ENCODE assay signal across 10 mouse cellular contexts in genomic region chr12:32059135-32059534, GRCm38 (mm10). TPM values are rescaled to one million over a fixed set of nuclear protein-coding genes. Genes with fewer than 3 reads are reported as not detected.
DNase-seq lines count a peak whose midpoint lies in the region; ATAC-seq and TF ChIP-seq lines count a peak whose summit lies in the region.
"Had no signal": no experiment of that assay in that cellular context is flagged by ENCODE, and none has a peak within 500 bp of the region (broad histone marks: within the 10 kb centered on the region; RNA-seq: fewer than 3 reads in every experiment).

No protein-coding gene starts in this region.

- peaks cover 6% of the 10 kb centered on the region; the same call in 1 of the 2 replicates for H3K4me1 ChIP-seq in forebrain, embryonic 11.5 days (replicated peaks; ENCODE audit: control insufficient read depth, insufficient read depth, low read length)
- peaks cover 68% of the 10 kb centered on the region for H3K4me1 ChIP-seq in liver, embryonic 12.5 days
- H3K4me1 ChIP-seq in neural tube, embryonic 15.5 days: peaks cover 50% of the 10 kb centered on the region

- H3K9ac ChIP-seq in forebrain, embryonic 11.5 days (ENCODE audit: low read length): no peak overlapping the region; the same call in 1 of the 2 replicates
- H3K9ac ChIP-seq in liver, embryonic 12.5 days: peak overlapping the region; percentile 100
- H3K9ac ChIP-seq in neural tube, embryonic 15.5 days (replicated peaks): peak overlapping the region; percentile 85

- TF ChIP-seq CTCF in left cerebral cortex, adult 2 months (IDR thresholded peaks at IDR 0.05): no peak

- H3K4me2 ChIP-seq in forebrain, embryonic 11.5 days (ENCODE audit: low read depth, low read length, severe bottlenecking): peak overlapping the region; percentile 74; the same call in 1 of the 2 replicates
- peak overlapping the region; percentile 84 for H3K4me2 ChIP-seq in liver, embryonic 12.5 days
- H3K4me2 ChIP-seq in neural tube, embryonic 15.5 days: peak overlapping the region; percentile 75

- no peaks in the 10 kb centered on the region for H3K36me3 ChIP-seq in forebrain, embryonic 11.5 days (ENCODE audit: control insufficient read depth, insufficient read depth, low read length)
- H3K36me3 ChIP-seq in liver, embryonic 12.5 days: peaks cover 28% of the 10 kb centered on the region
- no peaks in the 10 kb centered on the region for H3K36me3 ChIP-seq in neural tube, embryonic 15.5 days

- 48% methylated on average over 2 of the region's 2 CpGs for WGBS in forebrain, embryonic 11.5 days
- WGBS in liver, embryonic 12.5 days (ENCODE audit: insufficient replicate concordance): 43% methylated on average over 2 of the region's 2 CpGs
- 17% methylated on average over 2 of the region's 2 CpGs for WGBS in neural tube, embryonic 15.5 days

- H3K27me3 ChIP-seq in forebrain, embryonic 11.5 days (ENCODE audit: control insufficient read depth, insufficient read depth, low read length): no peaks in the 10 kb centered on the region; the same call in 1 of the 2 replicates
- no peaks in the 10 kb centered on the region for H3K27me3 ChIP-seq in liver, embryonic 12.5 days (replicated peaks)
- no peaks in the 10 kb centered on the region for H3K27me3 ChIP-seq in neural tube, embryonic 15.5 days (replicated peaks)

- intact Hi-C loops in left cerebral cortex, adult 2 months (cut with DNase I): loop anchor here (5.0 kb wide), 1 partner anchor 77 kb away; no protein-coding TSS in a partner anchor

- no peak for ATAC-seq in forebrain, embryonic 11.5 days (replicated peaks; ENCODE audit: low FRiP score)
- no peak for ATAC-seq in liver, embryonic 12.5 days
- ATAC-seq in neural tube, embryonic 15.5 days (ENCODE audit: low FRiP score): no peak
- ATAC-seq in monocyte, adult 5-6 weeks (replicated peaks; ENCODE audit: insufficient number of reproducible peaks, low FRiP score, low TSS enrichment, poor library complexity, severe bottlenecking): no peak

- DNase-seq in left cerebral cortex, adult 2 months (ENCODE audit: extremely low spot score in 1 of 2, low spot score in 2 of 2): no peak
- DNase-seq in left cerebral cortex, adult 9 months (ENCODE audit: low spot score in 2 of 2): no peak
- no peak for DNase-seq in forebrain, embryonic 11.5 days (ENCODE audit: low spot score)
- no peak for DNase-seq in cerebellum, adult 11-12 months
- DNase-seq in layer of hippocampus, adult 11-12 months (ENCODE audit: low spot score): no peak
- DNase-seq: embryo, embryonic 11 days; kidney, postnatal 36 days had no signal

- no peaks in the 10 kb centered on the region for H3K9me3 ChIP-seq in forebrain, embryonic 11.5 days (ENCODE audit: control insufficient read depth, low read length)
- no peaks in the 10 kb centered on the region for H3K9me3 ChIP-seq in liver, embryonic 12.5 days (replicated peaks)
- no peaks in the 10 kb centered on the region for H3K9me3 ChIP-seq in neural tube, embryonic 15.5 days (replicated peaks)

- peak overlapping the region; percentile 98 for H3K4me3 ChIP-seq in left cerebral cortex, adult 2 months
- H3K4me3 ChIP-seq in forebrain, embryonic 11.5 days (ENCODE audit: low read depth, low read length): peak overlapping the region; percentile 74
- H3K4me3 ChIP-seq in liver, embryonic 12.5 days: peak overlapping the region; percentile 98
- peak overlapping the region; percentile 82 for H3K4me3 ChIP-seq in neural tube, embryonic 15.5 days (replicated peaks)

- no peak overlapping the region; the same call in 1 of the 2 replicates for H3K27ac ChIP-seq in left cerebral cortex, adult 2 months
- H3K27ac ChIP-seq in forebrain, embryonic 11.5 days (ENCODE audit: low read depth, low read length): no peak overlapping the region
- H3K27ac ChIP-seq in liver, embryonic 12.5 days: peak overlapping the region; percentile 99
- H3K27ac ChIP-seq in neural tube, embryonic 15.5 days (replicated peaks): peak overlapping the region; percentile 96

RNA-seq across cellular contexts. Expression of gene Prkar2b, which starts 2.0 kb away (rescaled TPM):
- 10 to 100 TPM; 70.7 to 75.9 TPM for total RNA-seq in left cerebral cortex, adult 2 months (2021)
- 50.1 and 50.4 TPM in 2 replicates for polyA plus RNA-seq in forebrain, embryonic 11.5 days (2014; fragmentation: Nextera tagmentation; extraction: Ambion mirVana)
- 137 and 141 TPM in 2 replicates for polyA plus RNA-seq in liver, embryonic 12.5 days (2016; fragmentation: Nextera tagmentation; extraction: Ambion mirVana)
- 99.0 and 123 TPM in 2 replicates for polyA plus RNA-seq in neural tube, embryonic 15.5 days (2015; fragmentation: Nextera tagmentation; extraction: Ambion mirVana)
- 7.4 to 40.0 TPM (median 13.8 TPM) in 3 replicates for total RNA-seq in monocyte, adult 5-6 weeks (2017)

Comparison
In these comparisons a context has a peak if more than half of its experiments do, and no peak if none do; other contexts are left out.
1. H3K27ac ChIP-seq: peak in liver, embryonic 12.5 days (single experiment) and neural tube, embryonic 15.5 days (single experiment); none in left cerebral cortex, adult 2 months (single experiment) and forebrain, embryonic 11.5 days (single experiment).
2. Peak in every context shown above with its lines, with median percentiles within 50 percentile points of each other: H3K4me3 ChIP-seq and H3K4me2 ChIP-seq.